Mouse (Mus musculus): ENCODE measurements at regions not wholly inside any gene's neighbourhood (a gene's known extent, or its start where the extent isn't known, plus 50 kb on each side); places are given as distances from the start of the nearest gene placed in this dataset.

DNA sequence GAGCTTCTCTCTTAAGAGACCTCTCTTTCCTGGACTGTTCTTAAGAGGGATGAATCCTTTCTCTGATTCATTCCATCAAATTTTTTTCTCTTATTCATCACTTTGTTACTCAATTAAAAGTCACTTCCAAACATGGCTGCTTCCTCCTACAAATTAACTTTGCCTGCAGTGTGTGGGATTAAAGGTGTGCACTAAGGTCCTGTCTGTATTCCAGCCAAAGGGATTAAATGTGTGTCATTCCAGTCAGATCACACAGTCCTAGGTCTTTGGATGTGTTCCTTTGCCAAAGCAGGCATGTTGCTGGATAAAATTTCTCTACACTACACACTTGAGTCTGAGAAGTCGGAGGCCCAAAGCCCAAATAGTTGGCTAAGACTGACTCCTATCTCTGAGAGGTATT lies 204.0 kb downstream of the Nfkbiz start:
- 95% methylated on average over 1 of the region's 1 CpGs for WGBS
- no peaks in the 10 kb centered on the region for H3K27me3 ChIP-seq
- no peak overlapping the region for H3K9ac ChIP-seq
- H3K36me3 ChIP-seq = no peaks in the 10 kb centered on the region
- no peaks in the 10 kb centered on the region for H3K4me1 ChIP-seq (replicated peaks)
- H3K27ac ChIP-seq (replicated peaks) = no peak overlapping the region
- no peak overlapping the region for H3K4me2 ChIP-seq
- no peak overlapping the region for H3K4me3 ChIP-seq
- no peaks in the 10 kb centered on the region for H3K9me3 ChIP-seq
- ATAC-seq (ENCODE audit: low read depth) = no peak

DNA sequence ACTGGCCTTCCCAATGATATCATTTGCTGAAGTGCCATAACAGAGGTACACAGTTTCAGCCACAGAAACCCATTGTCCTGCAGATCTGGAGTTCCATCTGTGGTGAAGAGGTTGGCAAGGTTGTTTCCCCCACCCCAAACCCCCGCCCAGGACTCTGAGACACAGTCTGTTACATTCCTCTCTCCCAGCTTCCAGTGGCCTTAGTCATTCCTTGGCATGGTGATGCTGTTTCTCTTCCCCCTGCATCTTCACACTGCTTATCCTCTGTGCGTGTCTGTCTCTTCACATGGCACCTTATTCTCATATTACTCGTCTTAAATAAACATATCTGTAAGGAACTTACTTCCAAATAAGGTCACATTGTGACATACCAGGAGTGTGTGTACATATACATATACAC lies 206.5 kb downstream of the Nfkbiz start:
- no peak overlapping the region for H3K9ac ChIP-seq
- H3K4me1 ChIP-seq (replicated peaks) = no peaks in the 10 kb centered on the region
- 0 out of 2 replicates have a peak, but pooled peaks cover 4% of the 10 kb centered on the region for H3K9me3 ChIP-seq
- WGBS = 83% methylated on average over 3 of the region's 3 CpGs
- H3K36me3 ChIP-seq = no peaks in the 10 kb centered on the region
- no peaks in the 10 kb centered on the region for H3K27me3 ChIP-seq
- H3K4me2 ChIP-seq = no peak overlapping the region
- ATAC-seq (ENCODE audit: low read depth) = no peak
- H3K4me3 ChIP-seq = no peak overlapping the region
- no peak overlapping the region for H3K27ac ChIP-seq (replicated peaks)

DNA sequence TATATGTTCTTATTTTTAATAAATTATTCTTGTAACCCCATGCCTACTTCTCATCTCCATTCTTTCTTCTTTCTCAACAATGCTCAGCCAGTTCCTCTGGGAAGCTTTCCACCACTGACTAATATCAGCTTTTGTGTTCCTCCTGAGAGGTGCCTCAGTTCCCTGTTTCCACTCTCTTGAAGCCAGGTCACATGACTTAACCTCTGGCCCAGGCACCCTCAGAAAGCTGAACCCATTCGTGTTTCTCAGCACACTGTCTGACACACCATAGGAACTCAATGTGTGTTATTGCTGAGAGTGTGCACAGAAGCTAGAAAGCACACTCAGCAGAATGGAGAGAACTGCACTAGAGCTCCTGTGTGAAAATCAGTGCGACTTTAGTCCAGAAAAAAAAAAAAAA lies 207.1 kb downstream of the Nfkbiz start:
- H3K9ac ChIP-seq = no peak overlapping the region
- WGBS = 62% methylated on average over 2 of the region's 2 CpGs
- ATAC-seq (ENCODE audit: low read depth) = no peak
- no peaks in the 10 kb centered on the region for H3K36me3 ChIP-seq
- no peaks in the 10 kb centered on the region for H3K4me1 ChIP-seq (replicated peaks)
- H3K27me3 ChIP-seq = no peaks in the 10 kb centered on the region
- 0 out of 2 replicates have a peak, but pooled peaks cover 5% of the 10 kb centered on the region for H3K9me3 ChIP-seq
- no peak overlapping the region for H3K27ac ChIP-seq (replicated peaks)
- no peak overlapping the region for H3K4me2 ChIP-seq
- H3K4me3 ChIP-seq = no peak overlapping the region

DNA sequence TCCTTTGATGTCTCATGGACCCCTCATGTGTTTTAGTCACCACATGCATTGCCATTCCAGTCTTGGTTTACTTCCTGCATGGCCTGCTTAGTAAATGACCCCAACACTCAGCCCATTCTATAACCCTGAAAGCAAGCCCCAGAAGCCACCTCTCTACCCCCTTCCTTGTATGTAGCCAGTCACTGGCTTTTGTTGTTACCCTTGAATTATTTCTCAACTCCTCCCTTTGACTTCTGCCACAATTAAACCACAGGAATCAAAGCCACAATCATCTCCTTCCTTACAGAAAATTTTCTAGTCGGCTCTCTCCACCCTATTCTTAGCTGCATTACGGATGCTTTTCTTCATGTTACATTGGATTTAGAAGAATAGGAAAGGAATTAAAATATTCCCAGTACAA lies 207.7 kb downstream of the Nfkbiz start:
- 45% methylated on average over 2 of the region's 2 CpGs for WGBS
- no peaks in the 10 kb centered on the region for H3K36me3 ChIP-seq
- H3K4me2 ChIP-seq = no peak overlapping the region
- no peaks in the 10 kb centered on the region for H3K27me3 ChIP-seq
- no peak for ATAC-seq (ENCODE audit: low read depth)
- H3K9me3 ChIP-seq = peaks cover 11% of the 10 kb centered on the region
- no peak overlapping the region for H3K9ac ChIP-seq
- H3K4me1 ChIP-seq (replicated peaks) = no peaks in the 10 kb centered on the region
- no peak overlapping the region for H3K27ac ChIP-seq (replicated peaks)
- no peak overlapping the region for H3K4me3 ChIP-seq

DNA sequence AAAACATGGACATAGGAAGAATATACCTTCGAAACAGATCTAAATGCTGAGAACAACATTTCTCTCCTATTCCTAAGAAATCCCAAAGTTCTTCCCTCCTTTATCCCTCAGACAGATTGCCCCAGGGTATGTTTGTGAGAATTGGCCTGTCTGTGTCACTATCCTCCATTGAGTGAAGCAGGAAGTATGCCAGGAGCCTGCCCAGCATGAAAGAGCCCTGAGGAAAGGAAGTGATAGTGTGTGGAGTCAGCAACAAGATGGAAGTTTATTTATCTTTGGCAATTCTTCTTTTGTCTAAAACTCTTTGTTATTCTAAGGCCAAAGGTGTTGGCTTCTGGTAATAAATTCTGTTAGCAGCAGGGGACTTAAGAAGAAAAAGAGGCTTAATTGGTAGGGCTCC lies 211.2 kb downstream of the Nfkbiz start:
- Histone ChIP-seq H3K9ac (no peak overlapping the region), H3K4me3 (no peak overlapping the region), H3K27me3 (no peaks in the 10 kb centered on the region), H3K4me2 (no peak overlapping the region), H3K4me1 (replicated peaks) (no peaks in the 10 kb centered on the region), H3K36me3 (no peaks in the 10 kb centered on the region), H3K27ac (replicated peaks) (no peak overlapping the region), H3K9me3 (peaks cover 12% of the 10 kb centered on the region)
- ATAC-seq (ENCODE audit: low read depth) = no peak
- WGBS = 89% methylated on average over 1 of the region's 1 CpGs

DNA sequence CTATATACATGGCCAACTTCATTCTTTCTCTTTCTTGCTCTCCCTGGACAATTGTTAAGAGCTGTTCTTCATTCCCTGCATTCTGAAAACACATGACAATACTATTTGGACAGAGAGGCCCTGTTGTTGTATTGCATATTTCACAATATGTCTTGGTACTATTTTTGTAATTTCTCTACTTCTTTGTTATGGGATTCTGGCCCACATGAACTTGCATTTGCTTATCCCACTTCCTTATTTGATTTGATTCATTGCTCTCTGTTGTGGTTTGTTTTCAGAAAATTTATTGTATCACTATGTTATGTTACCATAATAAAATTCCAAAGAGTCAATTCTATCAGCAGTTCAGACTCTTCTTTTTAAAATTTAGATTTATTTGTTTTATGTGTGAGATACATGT lies 215.3 kb downstream of the Nfkbiz start:
- no peaks in the 10 kb centered on the region for H3K4me1 ChIP-seq (replicated peaks)
- no peak overlapping the region for H3K27ac ChIP-seq (replicated peaks)
- H3K36me3 ChIP-seq = no peaks in the 10 kb centered on the region
- H3K4me3 ChIP-seq = no peak overlapping the region
- peaks cover 12% of the 10 kb centered on the region for H3K9me3 ChIP-seq
- no peak overlapping the region for H3K4me2 ChIP-seq
- H3K9ac ChIP-seq = no peak overlapping the region
- H3K27me3 ChIP-seq = no peaks in the 10 kb centered on the region
- ATAC-seq (ENCODE audit: low read depth) = no peak

DNA sequence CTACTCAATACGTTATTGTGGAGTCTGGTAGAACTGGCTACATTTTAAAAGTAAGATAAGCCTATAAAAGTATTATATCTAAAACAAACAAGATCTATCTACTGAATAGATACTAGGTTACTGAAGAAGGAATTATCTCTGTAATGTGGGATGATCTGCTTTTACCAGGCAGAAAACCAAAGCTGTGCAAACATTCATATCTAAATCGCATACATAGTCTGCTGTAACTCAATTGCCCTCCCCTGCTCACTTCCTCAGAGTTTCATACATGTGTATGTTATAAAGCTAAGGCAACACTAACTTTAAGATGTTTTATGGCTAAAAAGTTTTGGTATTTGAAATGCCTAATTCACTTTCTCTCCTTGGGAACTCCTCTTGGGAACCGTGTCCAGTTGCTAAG lies 219.0 kb downstream of the Nfkbiz start:
- Histone ChIP-seq H3K4me1 (replicated peaks) (no peaks in the 10 kb centered on the region), H3K9me3 (no peaks in the 10 kb centered on the region), H3K4me3 (no peak overlapping the region), H3K36me3 (no peaks in the 10 kb centered on the region), H3K9ac (no peak overlapping the region), H3K27me3 (no peaks in the 10 kb centered on the region), H3K27ac (replicated peaks) (no peak overlapping the region), H3K4me2 (no peak overlapping the region)
- ATAC-seq (ENCODE audit: low read depth) = no peak
- 80% methylated on average over 3 of the region's 3 CpGs for WGBS

DNA sequence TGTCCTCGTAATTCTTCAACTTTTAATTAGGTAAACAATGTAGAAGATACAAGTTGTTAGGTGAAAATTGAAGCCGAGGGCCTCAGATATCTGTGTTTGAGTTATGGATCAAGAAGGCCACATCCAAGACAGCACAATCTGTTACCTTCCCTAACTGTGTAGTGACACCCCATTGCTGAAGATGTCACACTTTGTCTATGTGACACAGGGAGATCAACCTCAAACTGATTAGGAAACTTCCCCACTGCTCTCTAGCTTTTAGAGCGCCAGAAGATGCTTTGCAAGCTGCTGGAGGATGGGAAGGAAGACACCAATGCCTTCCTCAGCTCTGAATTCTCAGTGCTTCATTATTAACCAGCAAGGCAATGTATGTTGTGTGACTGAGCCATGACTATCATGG lies 220.7 kb downstream of the Nfkbiz start:
- H3K4me1 ChIP-seq (replicated peaks) = no peaks in the 10 kb centered on the region
- no peak overlapping the region for H3K4me2 ChIP-seq
- no peaks in the 10 kb centered on the region for H3K9me3 ChIP-seq
- H3K36me3 ChIP-seq = no peaks in the 10 kb centered on the region
- no peak overlapping the region for H3K9ac ChIP-seq
- no peaks in the 10 kb centered on the region for H3K27me3 ChIP-seq
- WGBS = 87% methylated on average over 3 of the region's 3 CpGs
- ATAC-seq (ENCODE audit: low read depth) = no peak
- H3K4me3 ChIP-seq = no peak overlapping the region
- H3K27ac ChIP-seq (replicated peaks) = no peak overlapping the region

DNA sequence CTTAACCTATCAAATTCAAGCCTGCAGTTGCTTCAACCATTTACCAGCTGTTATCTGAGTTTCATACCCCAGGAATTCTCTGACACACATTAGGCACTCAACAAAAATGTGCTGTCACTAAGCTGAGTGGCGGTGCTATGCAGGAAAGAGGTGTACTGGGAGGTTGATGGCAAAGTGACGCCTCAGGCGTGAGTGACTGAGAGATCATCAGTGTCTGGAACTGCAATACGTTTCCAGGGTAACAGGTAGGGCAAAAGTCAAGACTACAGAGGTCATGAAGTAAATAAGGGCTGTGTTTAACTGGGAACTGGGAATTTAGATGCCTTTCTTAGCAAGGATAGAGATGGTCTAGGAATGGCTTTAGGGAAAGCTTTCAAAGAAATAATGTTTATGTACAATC lies 221.2 kb downstream of the Nfkbiz start:
- H3K9me3 ChIP-seq = no peaks in the 10 kb centered on the region
- ATAC-seq (ENCODE audit: low read depth) = no peak
- no peak overlapping the region for H3K9ac ChIP-seq
- no peak overlapping the region for H3K4me2 ChIP-seq
- H3K36me3 ChIP-seq = no peaks in the 10 kb centered on the region
- no peaks in the 10 kb centered on the region for H3K27me3 ChIP-seq
- no peak overlapping the region for H3K27ac ChIP-seq (replicated peaks)
- no peaks in the 10 kb centered on the region for H3K4me1 ChIP-seq (replicated peaks)
- 58% methylated on average over 4 of the region's 4 CpGs for WGBS
- H3K4me3 ChIP-seq = no peak overlapping the region

DNA sequence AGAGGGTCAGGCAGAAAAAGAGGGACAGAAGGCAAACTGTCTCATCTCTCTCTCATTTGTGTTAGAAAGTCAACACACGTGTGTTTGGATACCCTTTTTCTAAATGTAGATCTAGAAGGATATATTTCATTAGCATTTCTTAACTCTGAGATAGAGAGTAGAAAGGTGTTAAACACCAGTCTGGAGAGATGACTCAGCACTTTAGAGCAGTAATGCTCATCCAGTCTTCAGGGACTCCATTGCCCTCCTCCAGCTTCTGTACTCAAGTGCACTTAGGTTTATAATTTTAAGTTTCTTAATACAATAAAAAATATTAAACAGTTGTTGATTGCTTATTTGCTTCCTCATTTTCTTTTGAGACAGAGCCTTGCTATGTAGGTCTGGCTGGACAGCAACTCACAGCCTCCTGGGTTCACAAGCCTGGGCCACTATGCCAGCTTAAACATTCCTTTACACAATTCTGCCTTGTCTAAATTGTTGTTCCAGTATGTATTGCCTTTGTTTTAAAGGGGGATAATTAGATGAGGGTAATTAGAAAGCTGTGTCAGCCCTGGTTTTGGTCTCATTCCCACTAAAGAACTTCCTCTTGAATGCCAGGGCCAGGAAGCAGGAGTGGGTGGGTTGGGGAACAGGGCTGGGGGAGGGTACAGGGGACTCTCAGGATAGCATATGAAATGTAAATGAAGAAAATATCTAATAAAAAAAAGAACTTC lies 222.1 kb downstream of the Nfkbiz start:
- no peak overlapping the region for H3K4me2 ChIP-seq
- no peak overlapping the region for H3K4me3 ChIP-seq
- H3K9ac ChIP-seq = no peak overlapping the region
- H3K36me3 ChIP-seq = no peaks in the 10 kb centered on the region
- H3K9me3 ChIP-seq = no peaks in the 10 kb centered on the region
- no peak for ATAC-seq (ENCODE audit: low read depth)
- 74% methylated on average over 1 of the region's 1 CpGs for WGBS
- H3K27ac ChIP-seq (replicated peaks) = no peak overlapping the region
- H3K27me3 ChIP-seq = no peaks in the 10 kb centered on the region
- no peaks in the 10 kb centered on the region; the same call in 1 of the 2 replicates for H3K4me1 ChIP-seq (replicated peaks)

DNA sequence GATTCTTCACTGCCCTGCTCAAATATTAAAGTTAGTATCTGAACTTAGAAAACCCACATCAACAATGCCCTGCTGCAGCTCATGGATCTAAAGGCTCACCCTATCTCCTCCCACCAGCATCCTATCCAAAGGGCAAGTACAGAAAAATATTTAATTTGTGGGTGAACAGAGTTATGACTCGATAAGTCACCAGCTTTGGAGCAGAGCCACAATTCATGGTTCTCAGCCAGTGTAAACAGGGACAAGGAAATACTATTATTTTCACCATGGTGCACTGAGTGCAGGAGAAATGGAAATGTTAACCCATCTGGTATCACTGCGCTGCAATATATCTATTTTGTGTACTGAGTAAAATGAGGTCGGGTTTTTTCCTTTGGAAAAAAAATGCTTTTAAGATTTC lies 225.8 kb downstream of the Nfkbiz start:
- Histone ChIP-seq H3K4me2 (no peak overlapping the region), H3K9ac (no peak overlapping the region), H3K36me3 (no peaks in the 10 kb centered on the region), H3K27me3 (no peaks in the 10 kb centered on the region), H3K27ac (replicated peaks) (no peak overlapping the region), H3K4me3 (no peak overlapping the region), H3K4me1 (replicated peaks) (no peaks in the 10 kb centered on the region; the same call in 1 of the 2 replicates), H3K9me3 (no peaks in the 10 kb centered on the region)
- no peak for ATAC-seq (ENCODE audit: low read depth)
- 91% methylated on average over 3 of the region's 3 CpGs for WGBS

DNA sequence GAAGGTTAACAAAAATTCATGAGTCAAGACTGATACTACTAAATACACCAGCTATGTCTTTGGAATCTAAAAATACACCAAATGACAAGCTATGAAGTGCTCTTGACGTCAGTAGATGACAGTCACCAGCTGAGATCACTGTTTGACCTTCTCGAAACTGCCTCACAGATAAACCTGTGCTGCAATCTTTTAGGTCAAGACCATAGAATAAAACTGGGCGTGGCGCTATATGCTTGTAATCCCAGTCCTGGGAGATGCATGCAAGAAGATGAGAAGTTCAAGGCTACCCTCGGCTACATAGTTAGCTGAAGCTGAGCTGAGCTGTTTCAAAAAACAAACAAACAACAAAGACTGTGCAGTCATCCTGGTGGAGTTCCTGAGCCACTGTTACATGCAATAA lies 226.7 kb downstream of the Nfkbiz start:
- no peaks in the 10 kb centered on the region for H3K27me3 ChIP-seq
- H3K9me3 ChIP-seq = no peaks in the 10 kb centered on the region
- H3K4me2 ChIP-seq = no peak overlapping the region
- no peak overlapping the region for H3K9ac ChIP-seq
- no peak overlapping the region for H3K27ac ChIP-seq (replicated peaks)
- no peaks in the 10 kb centered on the region for H3K36me3 ChIP-seq
- no peak overlapping the region for H3K4me3 ChIP-seq
- H3K4me1 ChIP-seq (replicated peaks) = no peaks in the 10 kb centered on the region; the same call in 1 of the 2 replicates
- ATAC-seq (ENCODE audit: low read depth) = no peak
- 87% methylated on average over 5 of the region's 5 CpGs for WGBS

DNA sequence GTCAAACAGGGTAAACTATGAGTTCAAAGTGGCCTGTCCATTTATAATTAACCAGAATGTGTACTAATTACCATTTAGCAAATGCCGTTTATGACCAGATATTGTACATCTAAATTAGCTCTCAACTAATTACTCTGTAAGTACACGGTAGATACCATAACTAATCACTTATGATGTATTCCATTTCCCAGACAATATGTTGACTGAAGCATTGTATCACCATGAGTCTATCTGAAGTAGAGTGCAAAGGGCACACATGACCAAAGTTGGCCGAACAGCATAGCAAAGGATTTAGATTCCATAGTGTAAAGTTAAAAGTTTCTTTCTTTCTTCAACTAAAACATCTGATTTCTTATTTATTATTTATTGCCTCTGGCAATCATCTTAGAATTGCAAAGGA lies 227.5 kb downstream of the Nfkbiz start:
- Histone ChIP-seq H3K4me1 (replicated peaks) (no peaks in the 10 kb centered on the region; the same call in 1 of the 2 replicates), H3K4me2 (no peak overlapping the region), H3K9me3 (no peaks in the 10 kb centered on the region), H3K27ac (replicated peaks) (no peak overlapping the region), H3K27me3 (no peaks in the 10 kb centered on the region), H3K9ac (no peak overlapping the region), H3K36me3 (no peaks in the 10 kb centered on the region), H3K4me3 (no peak overlapping the region)
- ATAC-seq (ENCODE audit: low read depth) = no peak
- WGBS = 68% methylated on average over 3 of the region's 3 CpGs

All from neural tube, embryonic 13.5 days (tissue).